Mouse (Mus musculus) urinary bladder, adult 2 months (tissue): ENCODE data around the gene Ctnnb1. TPM values are rescaled to one million over a fixed set of nuclear protein-coding genes. Genes with fewer than 3 reads are reported as not detected.

ENCODE experiments used
- DNase-seq: peaks from one replicate; pipeline ENCODE4 v3.0.0; 2022; ENCODE audit warnings: low spot score
- polyA plus RNA-seq: library from polyadenylated mRNA; depleted of rRNA; stranded (reverse); fragments of >200 nt; gene quantifications from 2 replicates; pipeline ENCODE4 v1.2.3, GENCODE M21; 2012

The Ctnnb1 gene
- polyA plus RNA-seq, 1 experiment = 252 TPM

DNA sequence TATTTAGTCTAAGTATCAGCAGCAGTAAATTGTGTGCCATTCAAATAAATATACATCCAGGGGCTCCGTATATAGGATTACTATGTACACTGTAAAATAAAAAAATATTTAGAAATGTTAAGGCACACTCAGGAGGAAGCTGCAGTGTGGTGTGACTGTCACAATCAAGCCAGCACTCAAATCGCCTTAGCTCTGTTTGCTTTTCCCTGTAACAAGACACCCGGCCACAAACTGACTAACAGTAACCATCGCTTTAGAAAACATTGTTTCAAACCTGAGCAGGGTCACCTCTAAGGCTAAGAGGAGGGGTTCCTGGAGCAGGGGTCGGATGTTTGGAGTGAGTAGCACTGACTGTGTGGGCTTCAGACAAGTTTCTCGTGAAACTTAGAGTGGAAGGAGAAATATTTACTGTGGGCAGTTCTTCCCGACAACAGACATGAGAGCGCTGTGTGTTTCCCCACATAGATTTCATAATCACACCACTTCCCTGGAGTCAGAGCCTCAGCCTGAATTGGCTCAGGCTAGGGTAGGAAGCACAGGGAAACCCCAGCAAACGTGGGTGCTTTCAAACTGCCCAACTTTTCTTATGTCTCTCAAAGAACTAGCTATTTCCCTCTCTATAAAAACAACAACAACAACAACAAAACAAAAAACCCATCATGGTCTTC lies 1.9 kb upstream of the Ctnnb1 start:
- no peak for DNase-seq

GRCm38 (mm10) chr9:120930021-120930420 lies 1.0 kb downstream of the Ctnnb1 start:
- DNase-seq = no peak

GRCm38 (mm10) chr9:120930811-120931210 lies 1.8 kb downstream of the Ctnnb1 start:
- DNase-seq = no peak

GRCm38 (mm10) chr9:120932371-120932770 lies 3.4 kb downstream of the Ctnnb1 start:
- no peak for DNase-seq

DNA sequence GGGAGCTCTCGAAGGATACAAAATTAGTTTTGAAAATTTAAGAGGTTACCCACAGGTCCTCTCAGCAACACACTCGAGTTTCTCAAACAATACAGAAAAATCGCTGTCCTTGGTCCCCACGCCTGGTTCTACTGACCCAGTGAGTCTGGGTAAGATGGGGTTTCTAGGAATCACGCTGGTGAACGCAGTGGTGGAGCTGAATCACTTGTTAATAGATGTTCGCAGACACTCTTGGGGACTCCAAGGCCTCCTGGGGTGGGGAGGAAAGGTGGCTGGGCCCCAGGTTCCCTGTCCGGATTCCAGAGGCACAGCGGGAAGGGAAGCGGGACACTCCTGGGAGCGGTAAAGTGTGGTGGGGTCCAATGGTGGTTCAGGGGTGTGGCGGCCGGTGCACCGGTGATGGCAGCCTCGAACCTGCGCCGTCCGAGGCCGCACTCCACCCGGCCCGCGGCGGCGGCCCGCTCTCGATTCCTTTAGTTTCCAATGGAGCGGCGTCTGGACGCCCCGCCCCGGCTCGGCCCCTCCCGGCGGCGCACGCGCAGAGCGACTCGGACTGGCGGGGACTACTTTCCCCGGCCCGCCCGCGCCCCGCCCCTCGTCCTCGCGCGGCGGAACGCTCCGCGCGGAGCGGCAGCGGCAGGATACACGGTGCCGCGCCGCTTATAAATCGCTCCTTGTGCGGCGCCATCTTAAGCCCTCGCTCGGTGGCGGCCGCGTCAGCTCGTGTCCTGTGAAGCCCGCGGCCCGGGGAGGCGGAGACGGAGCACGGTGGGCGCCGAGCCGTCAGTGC lies 4.0 kb downstream of the Ctnnb1 start:
- DNase-seq = peak; percentile 98

- DNase-seq = no peak
These were observed 4.5 kb downstream of the Ctnnb1 start for GRCm38 (mm10) chr9:120933587-120933885.

DNA sequence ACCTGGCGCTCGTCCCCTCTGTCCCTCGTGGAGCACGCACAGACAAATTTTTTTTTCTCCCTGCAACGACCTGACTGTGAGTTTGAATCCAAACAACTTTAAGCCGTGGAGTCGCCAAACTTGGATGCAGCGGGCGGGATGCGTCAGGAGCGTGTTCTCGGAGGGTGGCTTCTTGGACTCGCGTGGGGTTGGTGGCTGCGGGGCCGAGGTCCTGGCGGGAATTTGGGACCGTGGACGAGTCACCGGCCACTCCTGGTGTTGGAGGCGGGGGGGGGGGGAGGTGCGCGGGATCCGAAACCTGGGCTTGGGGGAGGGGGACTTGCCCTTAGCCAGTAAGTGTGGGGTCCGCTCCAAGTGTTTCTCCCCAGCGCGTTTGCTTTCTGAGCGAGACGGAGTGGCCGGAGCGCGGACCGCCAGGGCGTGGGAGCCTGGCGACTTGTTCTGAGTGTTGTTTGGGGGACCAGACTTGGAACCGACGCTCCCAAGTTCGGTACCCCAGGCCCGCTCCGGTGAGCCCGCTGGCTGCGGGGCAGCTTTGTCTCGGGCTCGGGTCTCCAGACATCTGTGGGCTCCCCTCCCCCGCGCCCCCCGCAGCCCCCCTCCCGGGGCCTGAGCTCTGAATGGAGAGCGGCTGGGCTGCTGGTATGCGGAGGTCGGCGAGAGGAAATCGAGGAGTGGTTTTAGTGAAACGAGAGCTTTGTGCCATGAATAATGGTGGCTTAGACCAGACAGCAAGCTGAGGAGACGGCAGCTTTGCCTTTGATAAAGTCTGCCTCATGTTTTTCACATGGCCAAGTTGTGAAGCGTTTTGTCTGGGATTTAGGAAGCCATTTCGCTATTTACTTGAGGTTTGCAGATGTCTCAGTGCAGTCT lies 5.1 kb downstream of the Ctnnb1 start:
- peak; percentile 36 for DNase-seq

- DNase-seq = no peak
These were observed 6.0 kb downstream of the Ctnnb1 start for GRCm38 (mm10) chr9:120934821-120935633.

GRCm38 (mm10) chr9:120935634-120935922 lies 6.6 kb downstream of the Ctnnb1 start:
- no peak for DNase-seq

- DNase-seq = no peak
These were observed 7.3 kb downstream of the Ctnnb1 start for GRCm38 (mm10) chr9:120936351-120936750.

DNA sequence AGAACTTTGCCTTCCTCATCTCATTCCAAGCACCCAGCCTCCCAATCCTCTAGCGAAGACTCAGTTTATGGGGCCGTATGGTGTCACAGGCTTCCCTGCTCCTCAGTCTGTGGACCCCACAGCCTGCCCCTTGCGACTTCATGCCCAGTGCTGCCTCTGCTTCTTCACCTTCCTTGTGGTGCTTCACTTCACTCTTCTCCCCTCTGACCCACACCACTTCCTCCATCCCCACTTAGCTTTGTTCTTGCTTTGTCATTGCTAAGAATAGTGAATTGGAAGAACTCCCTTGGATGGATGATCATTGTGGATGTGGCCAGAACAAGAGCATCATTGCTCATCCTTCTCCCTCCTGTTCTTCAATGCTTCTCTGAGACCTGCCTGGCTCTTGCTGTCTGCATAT lies 11.8 kb downstream of the Ctnnb1 start:
- no peak for DNase-seq

DNA sequence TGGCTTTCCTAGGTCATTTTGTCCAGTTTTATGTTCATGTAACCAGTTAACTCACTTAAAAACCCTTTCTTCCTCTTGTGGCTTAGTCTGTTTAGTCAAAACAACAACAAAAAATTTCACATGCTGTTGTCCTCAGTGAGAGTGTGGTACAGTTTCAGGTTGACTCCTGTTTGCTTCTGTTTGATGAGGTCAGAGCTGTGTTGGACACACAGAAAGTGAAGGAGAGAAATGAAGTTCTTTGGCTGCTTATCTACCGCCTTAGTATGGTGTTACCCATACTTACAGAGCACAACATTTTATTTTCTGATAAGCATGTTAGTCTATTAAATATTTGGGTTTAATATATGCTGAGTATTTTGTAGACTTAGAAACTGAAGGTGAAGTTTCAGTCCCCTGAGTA lies 14.7 kb downstream of the Ctnnb1 start:
- DNase-seq = no peak

GRCm38 (mm10) chr9:120944211-120944610 lies 15.2 kb downstream of the Ctnnb1 start:
- peak; percentile 13 for DNase-seq

GRCm38 (mm10) chr9:120946131-120946530 lies 17.1 kb downstream of the Ctnnb1 start:
- DNase-seq = no peak

GRCm38 (mm10) chr9:120948832-120949231 lies 19.8 kb downstream of the Ctnnb1 start:
- DNase-seq = peak; percentile 10

DNA sequence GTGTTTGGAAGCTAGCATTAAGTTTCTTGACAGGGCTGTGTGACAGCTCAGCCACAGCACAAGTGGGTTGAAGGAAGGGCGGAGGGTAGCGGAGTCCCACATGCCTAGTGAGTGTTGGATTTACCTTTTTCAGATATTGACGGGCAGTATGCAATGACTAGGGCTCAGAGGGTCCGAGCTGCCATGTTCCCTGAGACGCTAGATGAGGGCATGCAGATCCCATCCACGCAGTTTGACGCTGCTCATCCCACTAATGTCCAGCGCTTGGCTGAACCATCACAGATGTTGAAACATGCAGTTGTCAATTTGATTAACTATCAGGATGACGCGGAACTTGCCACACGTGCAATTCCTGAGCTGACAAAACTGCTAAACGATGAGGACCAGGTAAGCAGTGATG lies 21.7 kb downstream of the Ctnnb1 start:
- peak; percentile 13 for DNase-seq

GRCm38 (mm10) chr9:120951947-120952346 lies 22.9 kb downstream of the Ctnnb1 start:
- DNase-seq = peak; percentile 14

- DNase-seq = no peak
These were observed 29.0 kb downstream of the Ctnnb1 start for GRCm38 (mm10) chr9:120958051-120958450.

GRCm38 (mm10) chr9:120958560-120958959 lies 29.5 kb downstream of the Ctnnb1 start:
- DNase-seq = no peak

DNA sequence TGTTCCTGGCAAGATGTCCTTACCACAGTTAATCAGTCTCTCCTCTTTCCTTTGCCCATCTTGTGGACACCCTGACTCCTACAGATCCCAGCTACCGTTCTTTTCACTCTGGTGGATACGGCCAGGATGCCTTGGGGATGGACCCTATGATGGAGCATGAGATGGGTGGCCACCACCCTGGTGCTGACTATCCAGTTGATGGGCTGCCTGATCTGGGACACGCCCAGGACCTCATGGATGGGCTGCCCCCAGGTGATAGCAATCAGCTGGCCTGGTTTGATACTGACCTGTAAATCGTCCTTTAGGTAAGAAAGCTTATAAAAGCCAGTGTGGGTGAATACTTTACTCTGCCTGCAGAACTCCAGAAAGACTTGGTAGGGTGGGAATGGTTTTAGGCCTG lies 30.2 kb downstream of the Ctnnb1 start:
- no peak for DNase-seq

DNA sequence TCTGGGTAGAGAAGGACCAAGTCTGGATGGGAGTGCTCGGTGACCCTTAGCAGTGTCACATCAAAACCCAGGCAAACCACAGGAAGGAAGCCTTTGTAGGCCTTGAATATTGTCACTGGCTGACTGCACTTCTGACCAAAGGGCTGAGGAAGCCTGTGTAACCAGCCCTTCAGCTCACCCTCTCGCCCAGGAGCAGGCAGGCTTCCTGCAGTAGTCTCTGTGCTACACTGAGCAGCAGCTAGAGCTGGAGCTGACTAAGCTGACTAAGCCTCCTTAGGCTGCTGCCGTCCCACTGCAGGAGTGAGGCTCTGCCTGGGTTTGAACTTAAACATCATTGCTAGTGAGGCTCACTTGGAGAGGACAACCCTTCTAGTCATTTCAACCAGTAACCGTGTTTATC lies 31.6 kb downstream of the Ctnnb1 start:
- DNase-seq = no peak

DNA sequence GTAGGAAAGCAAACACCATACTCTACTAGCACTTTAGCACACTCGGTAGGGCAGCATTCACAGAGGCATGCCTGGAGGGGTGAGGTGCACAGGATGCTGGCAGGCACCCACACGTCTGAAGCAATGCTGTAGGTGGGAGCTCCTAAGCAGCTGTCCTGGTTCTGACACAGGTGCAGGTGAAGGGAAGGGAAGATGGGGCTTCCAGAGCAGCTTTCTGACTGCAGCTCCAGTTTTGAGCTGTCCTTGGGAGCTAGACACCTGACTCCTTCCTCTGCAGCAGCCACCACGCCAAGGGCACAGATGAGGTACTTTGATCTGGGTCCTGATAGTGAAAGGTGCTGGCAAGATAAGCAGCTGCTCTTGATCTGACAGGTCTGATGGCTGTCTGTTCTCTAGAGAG lies 32.5 kb downstream of the Ctnnb1 start:
- DNase-seq = no peak
